Mouse (Mus musculus): ENCODE measurements around the gene Dyrk1b. TPM values are rescaled to one million over a fixed set of nuclear protein-coding genes. Genes with fewer than 3 reads are reported as not detected.
"Not testable (repeated sequence)": the region's sequence is repeated elsewhere in the genome, so short reads cannot be mapped to it uniquely, and the experiment has no call there.

Dyrk1b gene
- polyA plus RNA-seq, 1 experiment from 2014 or later = 14.0 TPM

GRCm38 (mm10) chr7:28227421-28227820, 48.2 kb downstream of the Dyrk1b start:
- 92% methylated on average over 4 of the region's 4 CpGs for WGBS
- H3K9me3 ChIP-seq (replicated peaks); H3K4me3 ChIP-seq; ATAC-seq; H3K27ac ChIP-seq; H3K27me3 ChIP-seq; H3K4me2 ChIP-seq; H3K36me3 ChIP-seq (ENCODE audit: poor library complexity, severe bottlenecking); H3K4me1 ChIP-seq; H3K9ac ChIP-seq: not testable (repeated sequence)

Other genes starting within 250 kb of the Dyrk1b start
- 28.7 and 29.0 TPM in 2 replicates for gene Zfp780b, start 200.3 kb upstream of the Dyrk1b start, polyA plus RNA-seq (2015; fragmentation: Nextera tagmentation; extraction: Ambion mirVana)
- 5.2 and 7.1 TPM in 2 replicates for gene Zfp850, start 165.4 kb upstream of the Dyrk1b start, polyA plus RNA-seq (2015; fragmentation: Nextera tagmentation; extraction: Ambion mirVana)
- 389 and 404 TPM in 2 replicates for gene Psmc4, start 129.4 kb upstream of the Dyrk1b start, polyA plus RNA-seq (2015; fragmentation: Nextera tagmentation; extraction: Ambion mirVana)
- 0.06 and 0.15 TPM in 2 replicates for gene Fcgbp, start 108.2 kb upstream of the Dyrk1b start, polyA plus RNA-seq (2015; fragmentation: Nextera tagmentation; extraction: Ambion mirVana)
- gene 9530053A07Rik, start 50.0 kb upstream of the Dyrk1b start, polyA plus RNA-seq (2015; fragmentation: Nextera tagmentation; extraction: Ambion mirVana) = 0.10 and 0.14 TPM in 2 replicates
- gene Fbl, start 9.8 kb upstream of the Dyrk1b start, polyA plus RNA-seq (2015; fragmentation: Nextera tagmentation; extraction: Ambion mirVana) = 114 and 132 TPM in 2 replicates
- 3.3 TPM in 2 replicates for gene Eid2, start 88.4 kb downstream of the Dyrk1b start, polyA plus RNA-seq (2015; fragmentation: Nextera tagmentation; extraction: Ambion mirVana)
- gene Eid2b, start 98.3 kb downstream of the Dyrk1b start, polyA plus RNA-seq (2015; fragmentation: Nextera tagmentation; extraction: Ambion mirVana) = 30.3 and 31.4 TPM in 2 replicates
- gene Selenov, start 111.7 kb downstream of the Dyrk1b start, polyA plus RNA-seq (2015; fragmentation: Nextera tagmentation; extraction: Ambion mirVana) = 0.33 and 0.39 TPM in 2 replicates
- gene Dll3, start 122.8 kb downstream of the Dyrk1b start, polyA plus RNA-seq (2015; fragmentation: Nextera tagmentation; extraction: Ambion mirVana) = 20.3 and 22.2 TPM in 2 replicates
- gene Timm50, start 132.6 kb downstream of the Dyrk1b start, polyA plus RNA-seq (2015; fragmentation: Nextera tagmentation; extraction: Ambion mirVana) = 168 and 179 TPM in 2 replicates
- 93.4 and 102 TPM in 2 replicates for gene Supt5, start 159.3 kb downstream of the Dyrk1b start, polyA plus RNA-seq (2015; fragmentation: Nextera tagmentation; extraction: Ambion mirVana)
- 644 and 704 TPM in 2 replicates for gene Rps16, start 171.2 kb downstream of the Dyrk1b start, polyA plus RNA-seq (2015; fragmentation: Nextera tagmentation; extraction: Ambion mirVana)
- 43.1 and 50.0 TPM in 2 replicates for gene Plekhg2, start 193.1 kb downstream of the Dyrk1b start, polyA plus RNA-seq (2015; fragmentation: Nextera tagmentation; extraction: Ambion mirVana)
- 4.5 and 4.8 TPM in 2 replicates for gene Zfp36, start 200.8 kb downstream of the Dyrk1b start, polyA plus RNA-seq (2015; fragmentation: Nextera tagmentation; extraction: Ambion mirVana)
- 49.3 and 51.5 TPM in 2 replicates for gene Med29, start 213.2 kb downstream of the Dyrk1b start, polyA plus RNA-seq (2015; fragmentation: Nextera tagmentation; extraction: Ambion mirVana)
- gene Paf1, start 213.5 kb downstream of the Dyrk1b start, polyA plus RNA-seq (2015; fragmentation: Nextera tagmentation; extraction: Ambion mirVana) = 95.4 and 97.1 TPM in 2 replicates

Measured in forebrain, embryonic 13.5 days (tissue).